In the genomic region with DNA sequence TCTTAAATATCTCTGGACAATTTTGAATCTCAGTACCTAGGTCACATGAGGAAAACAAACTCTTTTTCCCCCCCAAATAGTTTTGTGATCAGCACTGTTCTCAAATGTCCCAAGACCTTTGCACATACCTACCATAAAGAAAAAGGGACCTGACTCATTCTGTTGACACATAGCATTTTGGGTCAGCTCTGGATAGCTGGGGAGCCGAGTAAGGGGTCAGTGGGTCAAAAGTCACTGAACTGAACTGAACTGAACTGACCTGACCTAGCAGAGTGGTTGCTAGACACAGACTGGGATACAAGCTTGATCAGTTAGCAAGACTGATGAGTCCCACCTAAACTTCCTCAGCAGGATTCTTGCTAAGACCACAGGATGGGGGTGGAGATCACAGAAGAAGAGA, we compare ENCODE assay signal across 24 mouse cellular contexts.
"Had no signal": no experiment of that assay in that cellular context is flagged by ENCODE, and none has a peak within 500 bp of the region (broad histone marks: within the 10 kb centered on the region; RNA-seq: fewer than 3 reads in every experiment).

No protein-coding gene starts in this region.

- H3K36me3 ChIP-seq: heart, embryonic 10.5 days; heart, embryonic 12.5 days; hindbrain, embryonic 10.5 days; hindbrain, embryonic 12.5 days; intestine, embryonic 15.5 days; limb, embryonic 13.5 days; limb, embryonic 15.5 days had no signal

- H3K4me3 ChIP-seq: gastrocnemius, adult 2 months; heart, embryonic 10.5 days; heart, embryonic 12.5 days; hindbrain, embryonic 10.5 days; hindbrain, embryonic 12.5 days; intestine, embryonic 15.5 days; kidney, embryonic 15.5 days; limb, embryonic 13.5 days; limb, embryonic 15.5 days had no signal

- DNase-seq: gastrocnemius, adult 2 months; gastrocnemius, postnatal 10 days; gastrocnemius, postnatal 25 days; heart, adult 18-20 months; heart, postnatal 10 days; heart, postnatal 4 days; kidney, adult 18-20 months; kidney, adult 8-10 months; kidney, postnatal 14 days; kidney, postnatal 36 days; layer of hippocampus, adult 9-11 months; layer of hippocampus, postnatal 36 days had no signal

- H3K4me2 ChIP-seq: heart, embryonic 12.5 days; hindbrain, embryonic 12.5 days; hindbrain, embryonic 14.5 days; intestine, embryonic 15.5 days; kidney, embryonic 15.5 days; limb, embryonic 13.5 days; limb, embryonic 15.5 days had no signal

- H3K27ac ChIP-seq: gastrocnemius, adult 2 months; heart, embryonic 10.5 days; hindbrain, embryonic 10.5 days; hindbrain, embryonic 12.5 days; hindbrain, embryonic 14.5 days; intestine, embryonic 15.5 days; kidney, embryonic 15.5 days; kidney, postnatal 0 days; limb, embryonic 13.5 days; limb, embryonic 15.5 days had no signal

- H3K9ac ChIP-seq: heart, embryonic 12.5 days; hindbrain, embryonic 12.5 days; hindbrain, embryonic 14.5 days; intestine, embryonic 15.5 days; kidney, embryonic 15.5 days; limb, embryonic 13.5 days; limb, embryonic 15.5 days had no signal

- ATAC-seq: inflammation-experienced regulatory T-cells, adult 6 months; intestine, embryonic 15.5 days; intestine, postnatal 0 days had no signal

- H3K27me3 ChIP-seq: heart, embryonic 12.5 days; intestine, embryonic 15.5 days had no signal

- H3K9me3 ChIP-seq: heart, embryonic 10.5 days; heart, embryonic 12.5 days; hindbrain, embryonic 10.5 days; hindbrain, embryonic 12.5 days; intestine, embryonic 15.5 days; kidney, embryonic 15.5 days; limb, embryonic 13.5 days; limb, embryonic 15.5 days had no signal
